Mouse (Mus musculus) lung, embryonic 16.5 days (tissue): ENCODE data around the gene Itpr1. TPM values are rescaled to one million over a fixed set of nuclear protein-coding genes. Genes with fewer than 3 reads are reported as not detected.

Source experiments
- ATAC-seq: fragments of 200-750 bp; cut with Nextera tagmentation; 2 replicates; pipeline ENCODE4 v1.8.0; 2017; ENCODE audit warnings: low read depth, mild to moderate bottlenecking, moderate library complexity
- H3K27ac ChIP-seq: fragments of 300-500 bp; sonication (generic); 2 replicates; pipeline ENCODE4 v1.5.1; 2014; ENCODE audit warnings: mild to moderate bottlenecking, control low read depth, low read length
- H3K27me3 ChIP-seq: fragments of 300-500 bp; sonication (generic); 2 replicates; pipeline ENCODE4 v1.6.1; 2014; ENCODE audit warnings: low read depth, low read length, mixed read lengths; ENCODE audit not compliant: control insufficient read depth, insufficient read depth
- H3K36me3 ChIP-seq: fragments of 300-500 bp; sonication (generic); 2 replicates; pipeline ENCODE4 v1.6.1; 2014; ENCODE audit warnings: low read length; ENCODE audit not compliant: control insufficient read depth, insufficient read depth
- H3K4me1 ChIP-seq: fragments of 300-500 bp; sonication (generic); replicated peaks from 2 replicates; pipeline ENCODE4 v1.6.1; 2014; ENCODE audit warnings: low read length, mixed read lengths; ENCODE audit not compliant: control insufficient read depth, insufficient read depth
- H3K4me2 ChIP-seq: fragments of 300-500 bp; sonication (generic); 2 replicates; pipeline ENCODE4 v1.6.1; 2014; ENCODE audit warnings: low read depth, low read length, control low read depth
- H3K4me3 ChIP-seq: fragments of 300-500 bp; sonication (generic); 2 replicates; pipeline ENCODE4 v1.5.1; 2014; ENCODE audit warnings: mild to moderate bottlenecking, low read length, control low read depth
- H3K9ac ChIP-seq: fragments of 300-500 bp; sonication (generic); 2 replicates; pipeline ENCODE4 v1.6.1; 2014; ENCODE audit warnings: low read length, control low read depth
- H3K9me3 ChIP-seq: fragments of 300-500 bp; sonication (generic); 2 replicates; pipeline ENCODE4 v1.6.1; 2016; ENCODE audit warnings: low read length; ENCODE audit not compliant: control insufficient read depth
- WGBS: fragments of 180-500 bp; shearing (Covaris S2); extraction: QIAGEN DNeasy Blood & Tissue Kit; methylation state at CpG from one replicate; pipeline ENCODE4 v1.1.7; 2014; 5-methylcytosine and 5-hydroxymethylcytosine counted together
- polyA plus RNA-seq: library from polyadenylated mRNA; unstranded; fragments of >200 nt; fragmentation: Nextera tagmentation; extraction: Ambion mirVana; gene quantifications from 2 replicates; pipeline ENCODE4 v1.2.1, GENCODE M21; 2015

The Itpr1 gene
- polyA plus RNA-seq, 1 experiment from 2014 or later = 13.0 TPM

DNA sequence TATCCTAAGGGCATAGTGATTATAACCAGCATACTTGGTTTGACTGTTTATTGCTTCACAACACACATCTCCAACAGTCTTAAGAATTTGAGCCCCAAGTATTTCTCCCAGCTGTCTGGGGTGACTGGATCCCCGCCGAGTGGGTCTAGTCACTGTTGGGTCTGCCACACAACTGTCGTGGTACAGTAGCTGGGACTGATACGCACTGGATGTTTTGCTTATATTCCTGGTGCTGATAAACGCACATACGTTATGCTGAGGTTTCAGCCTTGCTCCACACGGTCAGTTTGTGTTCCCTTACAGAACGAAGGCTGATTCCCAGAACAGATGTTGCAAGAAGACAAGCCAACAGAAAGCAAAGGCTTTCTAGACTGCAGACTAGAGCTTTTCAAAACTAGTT, 180.2 kb downstream of the Itpr1 start:
- H3K4me2 ChIP-seq = no peak overlapping the region
- WGBS = 62% methylated on average over 8 of the region's 8 CpGs
- H3K9me3 ChIP-seq = no peaks in the 10 kb centered on the region
- no peak overlapping the region; the same call in 1 of the 2 replicates for H3K27ac ChIP-seq
- H3K27me3 ChIP-seq = no peaks in the 10 kb centered on the region
- peaks cover 5% of the 10 kb centered on the region; the same call in 1 of the 2 replicates for H3K4me1 ChIP-seq
- peaks cover 24% of the 10 kb centered on the region for H3K36me3 ChIP-seq
- no peak overlapping the region for H3K9ac ChIP-seq
- H3K4me3 ChIP-seq = no peak overlapping the region
- peak; percentile 84 for ATAC-seq

DNA sequence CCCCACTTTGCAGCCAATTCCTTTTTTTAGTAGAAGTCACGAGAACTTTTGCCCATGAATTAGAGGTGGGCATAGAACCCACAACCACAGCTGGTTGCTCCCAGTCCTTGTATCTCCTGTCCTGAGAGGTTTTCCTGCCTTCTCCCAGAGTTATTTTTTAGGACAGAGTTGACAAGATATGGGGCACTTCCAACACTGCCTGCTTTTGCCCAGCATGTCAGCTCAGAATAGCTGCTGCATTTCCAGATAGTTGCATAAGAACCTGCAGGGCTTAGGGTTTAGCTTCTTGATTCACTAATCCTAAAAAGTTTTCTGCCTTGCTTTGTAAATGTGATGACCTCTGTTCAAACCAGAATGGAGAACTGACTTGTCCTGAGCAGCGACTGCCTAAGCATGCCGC, 185.1 kb downstream of the Itpr1 start:
- Histone ChIP-seq H3K27ac (no peak overlapping the region), H3K4me3 (no peak overlapping the region), H3K36me3 (peaks cover 44% of the 10 kb centered on the region), H3K9ac (no peak overlapping the region), H3K4me1 (no peaks in the 10 kb centered on the region), H3K4me2 (no peak overlapping the region), H3K27me3 (no peaks in the 10 kb centered on the region), H3K9me3 (no peaks in the 10 kb centered on the region)
- no peak for ATAC-seq
- 88% methylated on average over 3 of the region's 3 CpGs for WGBS

DNA sequence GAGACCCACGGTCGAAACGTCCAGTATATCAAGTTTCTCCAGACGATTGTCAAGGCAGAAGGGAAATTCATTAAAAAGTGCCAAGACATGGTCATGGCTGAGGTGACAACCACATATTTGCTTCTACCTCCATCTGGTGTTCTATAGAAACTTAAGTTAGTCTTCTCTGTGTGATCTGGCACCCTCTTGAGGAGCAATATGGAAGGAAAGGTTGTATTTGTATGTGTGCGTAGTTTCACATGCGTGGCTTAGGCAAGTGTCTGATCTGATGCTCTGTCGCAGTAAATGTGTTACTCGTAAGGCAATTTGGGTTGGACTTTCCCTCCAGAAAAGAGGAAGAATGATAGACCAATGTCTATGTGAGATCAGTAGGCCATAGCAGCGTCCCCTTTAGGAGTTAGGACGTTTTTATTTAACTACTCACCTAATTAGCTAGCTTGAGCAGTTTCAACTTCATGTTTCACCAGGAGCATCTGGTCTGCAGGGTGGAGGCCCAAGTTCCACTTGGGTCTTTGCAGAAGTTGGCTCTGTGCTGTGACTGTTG, 188.6 kb downstream of the Itpr1 start:
- H3K4me3 ChIP-seq = no peak overlapping the region
- peaks cover 37% of the 10 kb centered on the region for H3K36me3 ChIP-seq
- no peak overlapping the region for H3K9ac ChIP-seq
- no peaks in the 10 kb centered on the region for H3K27me3 ChIP-seq
- no peak; the same call in 1 of the 2 replicates for ATAC-seq
- 86% methylated on average over 10 of the region's 10 CpGs for WGBS
- H3K4me1 ChIP-seq = no peaks in the 10 kb centered on the region
- H3K27ac ChIP-seq = no peak overlapping the region
- no peaks in the 10 kb centered on the region for H3K9me3 ChIP-seq
- no peak overlapping the region for H3K4me2 ChIP-seq

DNA sequence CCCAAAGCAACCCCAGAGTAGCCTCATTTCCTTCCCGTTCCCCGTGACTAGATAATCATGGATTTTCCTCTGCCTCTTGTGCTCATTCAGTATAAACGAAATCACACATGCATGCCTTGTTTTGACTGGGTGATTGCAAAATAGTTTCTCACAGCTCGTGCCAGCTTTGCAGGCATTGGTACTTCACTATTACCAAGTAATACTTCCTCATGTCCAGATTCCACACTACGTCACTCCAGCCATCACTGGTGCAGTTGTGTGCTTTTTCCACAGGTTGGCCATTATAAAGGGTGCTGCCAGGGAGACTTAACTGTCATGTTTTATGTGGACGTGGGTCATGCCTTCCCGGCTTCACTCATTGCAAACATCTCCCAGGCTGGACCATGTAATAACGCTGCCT, 191.8 kb downstream of the Itpr1 start:
- Histone ChIP-seq H3K9ac (no peak overlapping the region), H3K27me3 (no peaks in the 10 kb centered on the region), H3K4me2 (no peak overlapping the region), H3K4me3 (no peak overlapping the region), H3K4me1 (no peaks in the 10 kb centered on the region), H3K36me3 (peaks cover 26% of the 10 kb centered on the region), H3K9me3 (no peaks in the 10 kb centered on the region), H3K27ac (no peak overlapping the region)
- no peak for ATAC-seq
- 82% methylated on average over 8 of the region's 8 CpGs for WGBS

DNA sequence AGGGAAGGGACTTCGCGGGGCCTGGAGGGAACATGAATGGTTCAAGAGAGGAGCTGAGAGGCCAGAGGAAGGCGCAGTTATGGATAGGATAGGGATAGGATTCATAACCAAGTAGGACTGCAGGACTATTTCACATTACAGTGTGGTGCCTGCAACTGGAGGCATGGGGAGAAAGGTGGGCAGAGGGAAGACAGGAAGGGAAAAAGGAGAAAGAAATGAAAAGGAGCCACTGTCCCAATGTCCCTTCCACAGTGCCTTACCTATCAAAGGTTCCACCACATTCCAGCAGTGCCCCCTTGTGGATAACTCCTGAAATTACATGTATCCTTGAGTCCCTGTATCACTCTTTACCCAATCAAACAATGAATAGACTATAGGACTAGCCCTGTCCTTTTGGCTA, 195.2 kb downstream of the Itpr1 start:
- Histone ChIP-seq H3K4me3 (no peak overlapping the region), H3K9me3 (no peaks in the 10 kb centered on the region), H3K4me2 (no peak overlapping the region), H3K36me3 (peaks cover 11% of the 10 kb centered on the region; the same call in 1 of the 2 replicates), H3K27ac (no peak overlapping the region), H3K27me3 (no peaks in the 10 kb centered on the region), H3K9ac (no peak overlapping the region), H3K4me1 (peaks cover 3% of the 10 kb centered on the region)
- 94% methylated on average over 3 of the region's 3 CpGs for WGBS
- ATAC-seq = peak; percentile 34; the same call in 1 of the 2 replicates

DNA sequence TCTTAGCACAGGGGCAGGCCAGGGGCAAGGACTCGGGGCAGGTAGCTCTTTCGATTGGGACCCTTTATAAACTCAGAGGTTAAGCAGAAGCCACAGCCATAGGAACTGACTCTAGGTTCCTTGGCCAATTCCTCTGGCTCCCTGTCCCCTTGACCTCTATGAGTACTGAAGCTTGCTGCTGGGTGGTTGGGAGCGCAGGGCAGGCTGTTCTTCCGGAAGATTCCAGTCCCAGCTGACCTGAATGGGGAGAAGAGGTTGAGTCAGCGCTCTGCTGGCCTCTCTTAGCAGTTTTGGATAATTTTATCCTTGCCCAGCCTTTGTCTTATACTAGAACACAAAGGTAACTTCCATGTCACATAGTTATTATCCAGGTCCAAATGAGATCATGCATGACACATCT, 195.8 kb downstream of the Itpr1 start:
- Histone ChIP-seq H3K27ac (no peak overlapping the region), H3K36me3 (peaks cover 6% of the 10 kb centered on the region; the same call in 1 of the 2 replicates), H3K9me3 (no peaks in the 10 kb centered on the region), H3K4me2 (no peak overlapping the region), H3K9ac (no peak overlapping the region), H3K4me3 (no peak overlapping the region), H3K4me1 (peaks cover 3% of the 10 kb centered on the region), H3K27me3 (no peaks in the 10 kb centered on the region)
- WGBS = 95% methylated on average over 5 of the region's 5 CpGs
- ATAC-seq = no peak

DNA sequence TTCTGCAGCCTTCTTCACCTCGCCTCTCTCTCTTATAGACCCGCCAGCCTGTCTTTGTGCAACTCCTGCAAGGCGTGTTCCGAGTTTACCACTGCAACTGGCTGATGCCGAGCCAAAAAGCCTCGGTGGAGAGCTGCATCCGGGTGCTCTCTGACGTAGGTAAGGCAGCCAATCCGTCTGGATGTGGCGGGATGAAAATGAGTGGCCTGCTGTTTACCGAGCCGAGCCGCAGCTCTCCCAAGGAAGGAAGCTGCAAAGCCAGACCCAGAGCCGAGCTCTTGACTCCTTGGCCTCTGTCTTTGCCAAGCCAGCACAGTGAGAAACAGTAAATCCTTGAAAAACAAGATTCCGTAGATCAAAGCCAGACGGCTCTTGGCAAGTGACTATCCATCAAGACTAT, 197.9 kb downstream of the Itpr1 start:
- Histone ChIP-seq H3K9ac (0 out of 2 replicates have a peak overlapping the region, but pooled peaks have one; percentile 16), H3K36me3 (peaks cover 2% of the 10 kb centered on the region), H3K4me1 (peaks cover 3% of the 10 kb centered on the region), H3K4me3 (no peak overlapping the region), H3K4me2 (no peak overlapping the region), H3K27me3 (no peaks in the 10 kb centered on the region), H3K27ac (peak overlapping the region; percentile 36; the same call in 1 of the 2 replicates), H3K9me3 (no peaks in the 10 kb centered on the region)
- peak; percentile 68 for ATAC-seq
- WGBS = 35% methylated on average over 16 of the region's 16 CpGs

DNA sequence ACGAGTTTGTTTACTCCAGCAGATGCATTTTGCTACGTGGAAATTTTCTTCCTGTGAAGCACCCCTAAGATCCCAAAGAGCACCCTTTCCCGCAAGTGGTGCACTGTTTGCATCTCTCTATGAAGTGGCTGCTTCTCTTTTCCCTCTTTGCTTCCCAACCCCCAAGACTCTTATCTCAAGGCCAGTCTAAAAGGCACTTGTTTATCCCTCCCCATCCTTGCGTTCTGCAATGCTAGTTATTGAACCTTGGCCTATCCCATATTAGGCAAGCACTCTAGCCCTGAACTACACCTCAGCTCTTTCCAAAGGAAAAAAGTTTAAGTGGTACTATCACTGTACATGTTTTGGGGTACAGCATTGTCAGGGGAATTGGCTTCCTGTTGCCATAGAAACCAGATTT, 198.3 kb downstream of the Itpr1 start:
- Histone ChIP-seq H3K4me2 (no peak overlapping the region), H3K4me1 (peaks cover 3% of the 10 kb centered on the region), H3K36me3 (no peaks in the 10 kb centered on the region; the same call in none of the 2 replicates), H3K27me3 (no peaks in the 10 kb centered on the region), H3K9me3 (no peaks in the 10 kb centered on the region), H3K4me3 (no peak overlapping the region), H3K9ac (no peak overlapping the region), H3K27ac (peak overlapping the region; percentile 36; the same call in 1 of the 2 replicates)
- 36% methylated on average over 4 of the region's 4 CpGs for WGBS
- no peak for ATAC-seq

DNA sequence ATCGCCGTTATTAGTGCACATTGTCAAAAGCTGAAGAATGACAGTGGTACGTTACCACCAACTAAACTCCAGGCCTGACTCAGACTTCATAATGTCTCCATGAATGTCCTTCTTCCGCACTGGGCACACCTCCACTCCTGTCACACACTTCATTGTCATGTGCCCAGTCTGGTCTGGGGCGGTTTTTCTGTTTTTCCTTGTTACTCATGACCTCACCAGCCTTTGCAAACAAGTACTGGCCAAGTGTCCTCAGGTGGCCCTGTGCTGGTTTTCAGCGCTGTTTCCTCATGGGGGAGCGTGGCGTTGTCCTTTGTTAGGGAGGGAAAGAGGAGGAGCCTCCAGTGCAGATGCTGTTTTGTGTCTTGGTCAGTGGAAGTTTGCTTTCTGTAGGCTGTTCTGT, 200.1 kb downstream of the Itpr1 start:
- no peaks in the 10 kb centered on the region; the same call in none of the 2 replicates for H3K36me3 ChIP-seq
- no peak overlapping the region for H3K27ac ChIP-seq
- ATAC-seq = no peak
- no peaks in the 10 kb centered on the region for H3K9me3 ChIP-seq
- peaks cover 3% of the 10 kb centered on the region for H3K4me1 ChIP-seq
- H3K4me3 ChIP-seq = no peak overlapping the region
- WGBS = 86% methylated on average over 8 of the region's 8 CpGs
- H3K9ac ChIP-seq = no peak overlapping the region
- H3K27me3 ChIP-seq = no peaks in the 10 kb centered on the region
- no peak overlapping the region for H3K4me2 ChIP-seq
